In the genomic region with DNA sequence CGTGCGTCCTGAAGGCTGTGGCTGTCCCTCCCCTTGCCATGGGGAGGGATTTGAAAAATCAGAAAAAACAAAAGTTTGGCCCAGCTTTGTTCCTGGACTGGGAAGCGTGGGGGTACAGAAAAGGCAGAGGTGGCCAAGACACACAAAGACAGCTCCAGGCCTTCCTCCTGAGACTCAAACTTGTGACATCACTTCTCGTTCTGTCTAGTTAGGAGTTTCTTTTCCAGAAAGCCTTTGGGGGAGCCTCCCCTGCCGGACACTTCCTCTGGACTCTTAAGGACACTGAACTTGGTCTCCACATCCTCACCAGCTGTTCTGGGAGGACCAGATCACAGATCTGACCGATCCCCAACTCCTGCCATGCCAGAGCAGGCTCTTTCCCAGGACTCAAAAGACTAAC, we compare ENCODE assay signal across 19 mouse cellular contexts. TPM values are rescaled to one million over a fixed set of nuclear protein-coding genes. Genes with fewer than 3 reads are reported as not detected.
DNase-seq lines count a peak whose midpoint lies in the region; ATAC-seq and TF ChIP-seq lines count a peak whose summit lies in the region.
"Had no signal": no experiment of that assay in that cellular context is flagged by ENCODE, and none has a peak within 500 bp of the region (broad histone marks: within the 10 kb centered on the region; RNA-seq: fewer than 3 reads in every experiment).

No protein-coding gene starts in this region.

- no peak for ATAC-seq in forebrain, embryonic 12.5 days (ENCODE audit: low FRiP score)
- ATAC-seq: activated CD4-positive, CD25-positive, alpha-beta regulatory T cell, adult 4 months had no signal

- H3K27me3 ChIP-seq in forebrain, embryonic 12.5 days: no peaks in the 10 kb centered on the region
- H3K27me3 ChIP-seq: hindbrain, embryonic 12.5 days had no signal

- H3K27ac ChIP-seq in forebrain, embryonic 12.5 days: no peak overlapping the region
- H3K27ac ChIP-seq: embryonic facial prominence, embryonic 10.5 days; hindbrain, embryonic 12.5 days had no signal

- no peaks in the 10 kb centered on the region for H3K9me3 ChIP-seq in forebrain, embryonic 12.5 days
- H3K9me3 ChIP-seq: embryonic facial prominence, embryonic 10.5 days; hindbrain, embryonic 12.5 days had no signal

- no peak overlapping the region for H3K9ac ChIP-seq in forebrain, embryonic 12.5 days
- H3K9ac ChIP-seq: hindbrain, embryonic 12.5 days had no signal

- no peaks in the 10 kb centered on the region; the same call in 1 of the 2 replicates for H3K36me3 ChIP-seq in forebrain, embryonic 12.5 days (replicated peaks)
- H3K36me3 ChIP-seq: embryonic facial prominence, embryonic 10.5 days; hindbrain, embryonic 12.5 days had no signal

- H3K4me2 ChIP-seq in forebrain, embryonic 12.5 days: no peak overlapping the region
- H3K4me2 ChIP-seq: hindbrain, embryonic 12.5 days; liver, embryonic 11.5 days; midbrain, embryonic 11.5 days had no signal

- intact Hi-C loops in heart, postnatal 10 days (cut with DNase I): no loop called here

- no peaks in the 10 kb centered on the region for H3K4me1 ChIP-seq in lung, adult 2 months (ENCODE audit: control insufficient read depth, insufficient read depth, low read length)
- no peaks in the 10 kb centered on the region for H3K4me1 ChIP-seq in forebrain, embryonic 12.5 days
- H3K4me1 ChIP-seq: hindbrain, embryonic 12.5 days had no signal

- WGBS in lung, adult 2 months: 69% methylated on average over 6 of the region's 6 CpGs
- WGBS in forebrain, embryonic 12.5 days: 83% methylated on average over 6 of the region's 6 CpGs

- TF ChIP-seq POLR2A in lung, adult 2 months (IDR thresholded peaks at IDR 0.05; ENCODE audit: borderline replicate concordance, extremely low read depth, low read depth, low read length): no peak

- DNase-seq in gastrocnemius, adult 18-20 months (ENCODE audit: low spot score): peak; percentile 67
- DNase-seq in gastrocnemius, postnatal 10 days: no peak
- peak; percentile 42 for DNase-seq in lung, postnatal 36 days
- DNase-seq in lung, adult 2 months: no peak
- peak; percentile 71 to 74 for DNase-seq in heart, postnatal 10 days
- DNase-seq in frontal cortex, adult 2 months (ENCODE audit: extremely low spot score in 1 of 2, low spot score in 1 of 2): no peak
- DNase-seq in kidney, adult 11 months: no peak
- DNase-seq: adrenal gland, postnatal 14 days; cerebellum, adult 8-10 months; kidney, adult 8-10 months; layer of hippocampus, adult 9-11 months; retina, postnatal 1 day; thymus, postnatal 25 days had no signal

- H3K4me3 ChIP-seq in lung, adult 2 months (replicated peaks; ENCODE audit: extremely low read depth, low read depth, low read length): no peak overlapping the region
- H3K4me3 ChIP-seq in forebrain, embryonic 12.5 days (replicated peaks): no peak overlapping the region
- H3K4me3 ChIP-seq: embryonic facial prominence, embryonic 10.5 days; hindbrain, embryonic 12.5 days had no signal

- no peak for TF ChIP-seq CTCF in lung, adult 2 months (IDR thresholded peaks at IDR 0.05; ENCODE audit: insufficient read depth, low read length)

RNA-seq across cellular contexts. Expression of gene Steap3, which starts 18.8 kb away (rescaled TPM):
- 10 to 100 TPM; 18.8 to 18.9 TPM for total RNA-seq in gastrocnemius, adult 18-20 months (2021)
- 10 to 100 TPM; 41.2 to 41.4 TPM for total RNA-seq in gastrocnemius, postnatal 10 days (2021)
- polyA plus RNA-seq in lung, adult 2 months (2012; rRNA removed): 58.3 and 67.0 TPM in 2 replicates
- total RNA-seq in heart, postnatal 10 days (2021): 10 to 100 TPM; 26.9 to 32.1 TPM
- 1.5 and 1.7 TPM in 2 replicates for polyA plus RNA-seq in forebrain, embryonic 12.5 days (2016; fragmentation: Nextera tagmentation; extraction: Ambion mirVana)
- polyA plus RNA-seq in frontal cortex, adult 2 months (2012; rRNA removed): 11.3 and 14.0 TPM in 2 replicates
- polyA plus RNA-seq: activated CD4-positive, CD25-positive, alpha-beta regulatory T cell, adult 4 months had no signal

Comparison
In these comparisons a context has a peak if more than half of its experiments do, and no peak if none do; other contexts are left out.
1. DNase-seq: peak in gastrocnemius, adult 18-20 months (single experiment), lung, postnatal 36 days (single experiment) and heart, postnatal 10 days (2 of 2); none in gastrocnemius, postnatal 10 days (single experiment), lung, adult 2 months (single experiment), frontal cortex, adult 2 months (0 of 2) and kidney, adult 11 months (single experiment).